Mouse (Mus musculus): ENCODE results near the gene Actl6a. TPM values are rescaled to one million over a fixed set of nuclear protein-coding genes. Genes with fewer than 3 reads are reported as not detected.

The Actl6a gene
- polyA plus RNA-seq, 1 experiment from 2014 or later: 98.4 TPM

- DNase-seq: peak; percentile 11
- no peaks in the 10 kb centered on the region for H3K27me3 ChIP-seq (ENCODE audit: control insufficient read depth, insufficient read depth, low read length)
- no peak overlapping the region for H3K4me2 ChIP-seq (ENCODE audit: low read length)
- H3K27ac ChIP-seq (replicated peaks; ENCODE audit: low read depth, low read length): no peak overlapping the region
- no peak for ATAC-seq (ENCODE audit: low FRiP score, low TSS enrichment)
- no peaks in the 10 kb centered on the region for H3K9me3 ChIP-seq (ENCODE audit: control insufficient read depth, low read length)
- no peak overlapping the region for H3K4me3 ChIP-seq (replicated peaks; ENCODE audit: low read depth, low read length)
- H3K9ac ChIP-seq (replicated peaks; ENCODE audit: low read length): no peak overlapping the region
- H3K4me1 ChIP-seq (ENCODE audit: control insufficient read depth, insufficient read depth, low read length): no peaks in the 10 kb centered on the region
- peaks cover 73% of the 10 kb centered on the region for H3K36me3 ChIP-seq (ENCODE audit: control insufficient read depth, insufficient read depth, low read length)
- WGBS: 89% methylated on average over 4 of the region's 4 CpGs
Observed at GRCm38 (mm10) chr3:32749820-32750579, 43.9 kb downstream of the Actl6a start.

- DNase-seq (no peak), ATAC-seq (ENCODE audit: low FRiP score, low TSS enrichment) (no peak)
- H3K9me3 ChIP-seq (ENCODE audit: control insufficient read depth, low read length): no peaks in the 10 kb centered on the region
- no peaks in the 10 kb centered on the region for H3K4me1 ChIP-seq (ENCODE audit: control insufficient read depth, insufficient read depth, low read length)
- 93% methylated on average over 3 of the region's 3 CpGs for WGBS
- H3K27me3 ChIP-seq (ENCODE audit: control insufficient read depth, insufficient read depth, low read length): no peaks in the 10 kb centered on the region
- no peak overlapping the region for H3K4me3 ChIP-seq (replicated peaks; ENCODE audit: low read depth, low read length)
- H3K36me3 ChIP-seq (ENCODE audit: control insufficient read depth, insufficient read depth, low read length): peaks cover 42% of the 10 kb centered on the region
- no peak overlapping the region for H3K4me2 ChIP-seq (ENCODE audit: low read length)
- no peak overlapping the region for H3K9ac ChIP-seq (replicated peaks; ENCODE audit: low read length)
- no peak overlapping the region for H3K27ac ChIP-seq (replicated peaks; ENCODE audit: low read depth, low read length)
Observed at GRCm38 (mm10) chr3:32754384-32754915, 48.4 kb downstream of the Actl6a start.

GRCm38 (mm10) chr3:32759212-32759611 lies 53.1 kb downstream of the Actl6a start:
- 72% methylated on average over 5 of the region's 5 CpGs for WGBS
- ATAC-seq (ENCODE audit: low FRiP score, low TSS enrichment) (no peak), DNase-seq (no peak)
- Histone ChIP-seq H3K27me3 (ENCODE audit: control insufficient read depth, insufficient read depth, low read length) (no peaks in the 10 kb centered on the region), H3K9me3 (ENCODE audit: control insufficient read depth, low read length) (no peaks in the 10 kb centered on the region), H3K4me2 (ENCODE audit: low read length) (no peak overlapping the region), H3K4me1 (ENCODE audit: control insufficient read depth, insufficient read depth, low read length) (no peaks in the 10 kb centered on the region), H3K9ac (replicated peaks; ENCODE audit: low read length) (no peak overlapping the region), H3K36me3 (ENCODE audit: control insufficient read depth, insufficient read depth, low read length) (0 out of 2 replicates have a peak, but pooled peaks cover 5% of the 10 kb centered on the region), H3K27ac (replicated peaks; ENCODE audit: low read depth, low read length) (no peak overlapping the region), H3K4me3 (replicated peaks; ENCODE audit: low read depth, low read length) (no peak overlapping the region)

GRCm38 (mm10) chr3:32762962-32763361 lies 56.9 kb downstream of the Actl6a start:
- Histone ChIP-seq H3K36me3 (ENCODE audit: control insufficient read depth, insufficient read depth, low read length) (no peaks in the 10 kb centered on the region), H3K27ac (replicated peaks; ENCODE audit: low read depth, low read length) (no peak overlapping the region), H3K4me3 (replicated peaks; ENCODE audit: low read depth, low read length) (no peak overlapping the region), H3K27me3 (ENCODE audit: control insufficient read depth, insufficient read depth, low read length) (no peaks in the 10 kb centered on the region), H3K9ac (replicated peaks; ENCODE audit: low read length) (no peak overlapping the region), H3K9me3 (ENCODE audit: control insufficient read depth, low read length) (no peaks in the 10 kb centered on the region), H3K4me1 (ENCODE audit: control insufficient read depth, insufficient read depth, low read length) (no peaks in the 10 kb centered on the region), H3K4me2 (ENCODE audit: low read length) (no peak overlapping the region)
- no peak for DNase-seq
- ATAC-seq (ENCODE audit: low FRiP score, low TSS enrichment): no peak
- 58% methylated on average over 8 of the region's 8 CpGs for WGBS

GRCm38 (mm10) chr3:32763902-32764301 lies 57.8 kb downstream of the Actl6a start:
- H3K9ac ChIP-seq (replicated peaks; ENCODE audit: low read length): no peak overlapping the region
- no peak overlapping the region for H3K4me3 ChIP-seq (replicated peaks; ENCODE audit: low read depth, low read length)
- no peaks in the 10 kb centered on the region for H3K9me3 ChIP-seq (ENCODE audit: control insufficient read depth, low read length)
- H3K4me2 ChIP-seq (ENCODE audit: low read length): no peak overlapping the region
- no peaks in the 10 kb centered on the region for H3K27me3 ChIP-seq (ENCODE audit: control insufficient read depth, insufficient read depth, low read length)
- ATAC-seq (ENCODE audit: low FRiP score, low TSS enrichment) (no peak), DNase-seq (no peak)
- no peak overlapping the region for H3K27ac ChIP-seq (replicated peaks; ENCODE audit: low read depth, low read length)
- 48% methylated on average over 7 of the region's 7 CpGs for WGBS
- H3K4me1 ChIP-seq (ENCODE audit: control insufficient read depth, insufficient read depth, low read length): no peaks in the 10 kb centered on the region
- H3K36me3 ChIP-seq (ENCODE audit: control insufficient read depth, insufficient read depth, low read length): no peaks in the 10 kb centered on the region

GRCm38 (mm10) chr3:32770781-32771180 lies 64.7 kb downstream of the Actl6a start:
- H3K4me1 ChIP-seq (ENCODE audit: control insufficient read depth, insufficient read depth, low read length): no peaks in the 10 kb centered on the region
- H3K4me3 ChIP-seq (replicated peaks; ENCODE audit: low read depth, low read length): no peak overlapping the region
- no peaks in the 10 kb centered on the region for H3K9me3 ChIP-seq (ENCODE audit: control insufficient read depth, low read length)
- no peak overlapping the region for H3K27ac ChIP-seq (replicated peaks; ENCODE audit: low read depth, low read length)
- DNase-seq (no peak), ATAC-seq (ENCODE audit: low FRiP score, low TSS enrichment) (no peak)
- H3K4me2 ChIP-seq (ENCODE audit: low read length): no peak overlapping the region
- H3K36me3 ChIP-seq (ENCODE audit: control insufficient read depth, insufficient read depth, low read length): no peaks in the 10 kb centered on the region
- H3K27me3 ChIP-seq (ENCODE audit: control insufficient read depth, insufficient read depth, low read length): no peaks in the 10 kb centered on the region
- no peak overlapping the region for H3K9ac ChIP-seq (replicated peaks; ENCODE audit: low read length)
- WGBS: 75% methylated on average over 2 of the region's 2 CpGs

Other genes starting within 250 kb of the Actl6a start
- gene Kcnmb3, start 214.1 kb upstream of the Actl6a start, polyA plus RNA-seq (2014; fragmentation: Nextera tagmentation; extraction: Ambion mirVana): 0.12 and 0.16 TPM in 2 replicates
- gene Zfp639, start 196.0 kb upstream of the Actl6a start, polyA plus RNA-seq (2014; fragmentation: Nextera tagmentation; extraction: Ambion mirVana): 43.4 and 46.2 TPM in 2 replicates
- 28.8 and 42.6 TPM in 2 replicates for gene Mfn1, start 176.8 kb upstream of the Actl6a start, polyA plus RNA-seq (2014; fragmentation: Nextera tagmentation; extraction: Ambion mirVana)
- 75.8 and 81.7 TPM in 2 replicates for gene Gnb4, start 89.7 kb upstream of the Actl6a start, polyA plus RNA-seq (2014; fragmentation: Nextera tagmentation; extraction: Ambion mirVana)
- 336 and 363 TPM in 2 replicates for gene Ndufb5, start 30.7 kb downstream of the Actl6a start, polyA plus RNA-seq (2014; fragmentation: Nextera tagmentation; extraction: Ambion mirVana)
- gene Mrpl47, start 31.3 kb downstream of the Actl6a start, polyA plus RNA-seq (2014; fragmentation: Nextera tagmentation; extraction: Ambion mirVana): 37.0 and 39.0 TPM in 2 replicates
- 11.0 and 12.3 TPM in 2 replicates for gene Usp13, start 111.2 kb downstream of the Actl6a start, polyA plus RNA-seq (2014; fragmentation: Nextera tagmentation; extraction: Ambion mirVana)